Mouse (Mus musculus) thymus, postnatal 36 days (tissue): ENCODE results near the gene Stox2.

Source experiments
- DNase-seq, 2 experiments: peaks; one replicate each; pipeline ENCODE4 v3.0.0; 2022; ENCODE audit warnings: mixed read lengths in 2 of 2

Gene Stox2

GRCm38 (mm10) chr8:47240871-47241270 lies 205.3 kb downstream of the Stox2 start:
- no peak for DNase-seq

DNA sequence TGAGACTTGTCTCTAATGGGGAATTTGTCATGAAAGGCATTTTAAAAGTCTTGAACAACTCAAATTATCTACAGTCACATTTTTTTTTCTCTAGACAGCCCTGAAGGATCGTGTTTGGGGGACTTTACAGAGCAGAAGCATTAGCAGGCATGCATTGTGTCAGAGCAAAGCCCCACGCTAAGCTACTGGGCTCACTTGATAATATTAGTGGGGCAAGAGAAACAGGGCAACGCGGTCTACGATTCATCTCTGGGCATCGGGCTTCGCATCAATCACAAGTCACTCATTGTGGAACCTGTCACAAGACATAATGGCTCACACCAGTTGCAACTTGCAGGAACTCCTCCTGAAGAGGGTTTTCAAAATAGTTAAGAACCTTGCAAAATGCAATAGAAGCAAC lies 205.9 kb downstream of the Stox2 start:
- DNase-seq = no peak

DNA sequence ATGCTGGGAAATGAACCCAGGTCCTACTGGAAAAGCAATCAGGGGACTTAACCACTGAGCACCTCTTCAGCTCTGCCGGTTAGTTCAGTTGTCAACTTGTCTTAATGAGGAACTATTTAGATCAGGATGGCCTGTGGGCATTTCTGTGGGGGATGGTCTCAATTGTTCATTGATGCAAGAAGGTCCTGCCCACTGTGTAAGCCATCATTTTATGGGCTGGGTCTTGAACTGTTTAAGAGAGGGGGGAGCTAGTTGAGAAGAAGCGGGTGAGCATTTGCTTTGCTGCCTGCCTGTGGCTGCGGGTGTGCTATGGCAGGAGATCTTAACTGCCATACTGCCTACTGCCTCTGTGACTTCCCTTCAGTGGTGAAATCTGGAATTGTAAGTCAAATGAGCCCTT lies 214.1 kb downstream of the Stox2 start:
- no peak for DNase-seq

GRCm38 (mm10) chr8:47230057-47230456 lies 216.1 kb downstream of the Stox2 start:
- DNase-seq = no peak

- DNase-seq = no peak
These were observed 224.3 kb downstream of the Stox2 start for GRCm38 (mm10) chr8:47221851-47222250.

- DNase-seq = no peak
These were observed 225.0 kb downstream of the Stox2 start for GRCm38 (mm10) chr8:47221191-47221590.

DNA sequence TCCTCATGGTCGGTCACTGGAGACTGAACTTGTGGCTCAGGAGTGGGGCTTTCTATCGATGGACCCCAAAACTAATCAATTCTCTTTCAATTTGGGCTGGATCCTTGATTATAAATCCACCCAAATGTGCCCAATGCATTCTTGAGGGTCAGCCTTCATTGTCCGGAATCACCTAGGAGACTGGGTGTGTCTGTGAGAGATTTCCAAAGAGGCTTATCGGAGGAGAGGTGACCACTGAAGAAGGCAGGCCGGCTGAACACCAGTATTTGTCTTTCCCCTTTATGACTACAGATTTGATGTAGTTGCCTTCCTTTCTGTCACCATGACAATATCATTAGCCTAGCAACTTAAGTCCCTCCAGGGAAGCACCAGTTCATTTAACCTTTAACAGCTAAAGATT lies 225.8 kb downstream of the Stox2 start:
- DNase-seq = no peak

GRCm38 (mm10) chr8:47218536-47218935 lies 227.6 kb downstream of the Stox2 start:
- DNase-seq = no peak

GRCm38 (mm10) chr8:47218021-47218420 lies 228.1 kb downstream of the Stox2 start:
- DNase-seq = no peak

GRCm38 (mm10) chr8:47212124-47212523 lies 234.0 kb downstream of the Stox2 start:
- DNase-seq = no peak

DNA sequence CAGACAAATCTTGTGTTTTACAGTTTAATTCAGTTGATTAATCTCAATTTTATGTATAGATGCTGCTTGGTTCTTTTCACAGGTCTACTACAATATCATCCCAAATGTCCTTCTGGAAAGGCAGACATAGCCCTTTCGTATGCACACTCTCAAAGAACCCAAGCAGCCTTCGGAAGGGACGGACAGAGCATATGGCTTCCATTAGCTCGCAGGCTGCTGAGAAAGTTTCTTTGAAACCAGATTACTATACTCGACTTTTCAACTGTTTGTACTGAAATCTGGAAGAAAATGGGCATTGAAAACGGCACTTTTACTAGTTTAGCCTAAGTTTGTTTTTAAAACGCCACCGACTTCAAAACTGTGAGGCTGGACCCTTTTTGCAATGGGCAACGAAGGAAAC lies 234.9 kb downstream of the Stox2 start:
- no peak for DNase-seq

DNA sequence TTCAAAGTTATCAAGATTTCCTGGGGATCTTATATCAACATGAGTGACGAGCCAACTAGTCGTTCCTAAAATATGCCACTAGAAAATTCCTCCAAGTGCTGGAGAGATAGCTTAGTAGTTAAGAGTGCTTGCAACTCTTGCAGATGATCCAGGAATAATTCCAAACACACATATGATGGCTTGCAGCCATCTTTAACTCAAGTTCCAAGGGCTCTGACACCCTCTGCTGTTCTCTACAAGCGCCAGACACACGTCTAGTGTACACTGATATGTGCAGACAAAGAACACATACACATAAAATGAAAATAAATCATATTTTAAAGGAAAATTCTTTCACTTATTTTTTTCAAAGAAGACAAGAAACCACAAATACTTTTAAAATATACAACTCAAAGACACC lies 237.9 kb downstream of the Stox2 start:
- DNase-seq = no peak

DNA sequence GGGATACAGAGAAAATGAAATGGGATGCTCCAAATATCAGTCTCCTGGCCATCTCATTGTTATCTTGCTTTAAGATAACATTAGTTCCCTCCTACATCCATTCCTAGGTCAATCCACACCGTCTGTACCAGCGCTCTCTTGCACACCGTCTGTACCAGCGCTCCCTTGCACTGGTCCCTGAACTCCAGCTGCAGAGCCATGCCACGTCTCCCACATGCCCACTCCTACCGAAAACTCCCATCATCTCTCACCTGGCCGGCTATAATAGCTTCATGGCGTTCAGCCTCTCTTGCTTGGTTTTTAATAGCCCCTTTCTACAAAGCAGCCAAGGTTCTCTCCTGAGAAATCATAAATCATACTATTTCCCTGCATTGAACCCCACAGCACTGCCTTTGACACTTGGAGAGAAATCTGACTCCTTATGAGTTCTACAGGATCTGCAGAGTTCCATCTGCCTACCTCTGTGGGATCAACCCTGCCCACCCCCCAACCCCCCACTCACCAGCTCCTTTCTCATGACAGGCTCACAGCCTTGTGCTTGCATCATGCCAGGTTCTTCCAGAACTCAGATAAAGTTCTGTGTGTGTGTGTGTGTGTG lies 239.4 kb downstream of the Stox2 start:
- no peak for DNase-seq

DNA sequence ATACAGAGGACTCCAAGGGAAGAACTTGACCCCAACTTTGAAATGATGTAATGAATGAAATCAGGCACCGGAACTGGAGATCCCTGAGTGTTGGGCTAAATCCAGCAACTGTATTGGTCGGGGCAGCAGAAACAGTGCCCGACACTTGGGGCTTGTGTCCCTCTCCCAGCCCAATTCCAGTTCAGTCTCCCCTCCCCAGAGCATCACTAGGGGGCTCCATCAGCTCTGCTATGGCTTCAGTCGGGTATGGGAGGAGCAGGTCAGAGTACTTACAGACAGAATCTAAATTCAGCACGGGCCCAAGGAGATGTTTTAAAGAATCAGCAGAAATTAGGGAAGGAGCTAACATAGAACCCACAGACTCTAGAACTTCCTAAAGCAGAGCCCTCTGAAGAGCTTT lies 240.7 kb downstream of the Stox2 start:
- no peak for DNase-seq

DNA sequence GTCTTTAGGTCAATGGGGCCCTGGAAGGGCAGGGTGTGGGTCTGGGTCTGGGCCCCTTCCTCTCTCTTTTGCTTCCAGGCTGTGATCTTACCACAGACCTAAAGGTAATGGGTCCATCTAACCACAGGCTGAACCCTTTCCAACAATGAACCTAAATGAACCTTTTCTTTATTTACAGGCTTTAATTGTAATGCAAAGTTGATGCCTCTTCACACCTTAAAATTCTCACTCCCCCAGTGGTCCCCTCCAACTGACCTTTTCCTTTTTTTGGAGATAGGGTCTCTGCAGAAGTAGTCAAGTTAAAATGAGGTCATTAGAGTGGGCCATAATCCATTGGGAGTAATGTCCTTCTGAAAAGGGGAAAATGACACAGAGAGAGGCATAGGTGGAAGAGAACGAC lies 249.8 kb downstream of the Stox2 start:
- no peak for DNase-seq

DNA sequence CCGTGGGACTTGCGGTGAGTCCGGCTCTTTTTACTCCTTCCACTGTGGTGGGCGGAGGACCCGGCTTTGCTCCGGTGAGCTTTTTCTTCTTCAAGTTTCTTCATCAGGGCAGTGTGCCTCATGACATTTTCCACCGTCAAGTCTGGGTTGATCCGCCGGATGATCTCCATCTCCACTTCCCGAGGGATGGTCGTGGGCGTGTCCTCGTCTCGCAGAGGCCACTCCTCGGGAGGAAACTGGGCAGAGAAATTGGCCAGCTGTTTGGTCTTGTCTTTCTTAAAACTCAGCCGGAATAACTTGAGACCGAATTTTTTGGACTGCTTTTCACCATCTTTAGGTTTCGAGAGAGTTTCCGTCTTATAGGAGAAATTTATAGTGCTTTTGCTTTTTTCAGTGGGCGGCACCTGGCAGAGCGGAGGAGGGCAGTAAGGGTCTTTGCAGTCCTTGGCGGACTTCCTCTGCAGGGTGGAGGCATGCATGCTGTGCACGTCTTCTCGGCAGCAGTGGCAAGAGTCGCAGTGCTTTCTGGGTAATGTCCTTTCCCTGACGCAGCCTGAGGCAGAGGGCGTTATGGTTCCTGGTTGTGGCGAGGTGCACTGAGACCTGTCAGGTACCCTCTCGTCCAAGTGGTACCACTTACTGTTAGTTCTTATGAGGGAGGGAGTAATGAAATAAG lies 252.7 kb downstream of the Stox2 start:
- no peak for DNase-seq

DNA sequence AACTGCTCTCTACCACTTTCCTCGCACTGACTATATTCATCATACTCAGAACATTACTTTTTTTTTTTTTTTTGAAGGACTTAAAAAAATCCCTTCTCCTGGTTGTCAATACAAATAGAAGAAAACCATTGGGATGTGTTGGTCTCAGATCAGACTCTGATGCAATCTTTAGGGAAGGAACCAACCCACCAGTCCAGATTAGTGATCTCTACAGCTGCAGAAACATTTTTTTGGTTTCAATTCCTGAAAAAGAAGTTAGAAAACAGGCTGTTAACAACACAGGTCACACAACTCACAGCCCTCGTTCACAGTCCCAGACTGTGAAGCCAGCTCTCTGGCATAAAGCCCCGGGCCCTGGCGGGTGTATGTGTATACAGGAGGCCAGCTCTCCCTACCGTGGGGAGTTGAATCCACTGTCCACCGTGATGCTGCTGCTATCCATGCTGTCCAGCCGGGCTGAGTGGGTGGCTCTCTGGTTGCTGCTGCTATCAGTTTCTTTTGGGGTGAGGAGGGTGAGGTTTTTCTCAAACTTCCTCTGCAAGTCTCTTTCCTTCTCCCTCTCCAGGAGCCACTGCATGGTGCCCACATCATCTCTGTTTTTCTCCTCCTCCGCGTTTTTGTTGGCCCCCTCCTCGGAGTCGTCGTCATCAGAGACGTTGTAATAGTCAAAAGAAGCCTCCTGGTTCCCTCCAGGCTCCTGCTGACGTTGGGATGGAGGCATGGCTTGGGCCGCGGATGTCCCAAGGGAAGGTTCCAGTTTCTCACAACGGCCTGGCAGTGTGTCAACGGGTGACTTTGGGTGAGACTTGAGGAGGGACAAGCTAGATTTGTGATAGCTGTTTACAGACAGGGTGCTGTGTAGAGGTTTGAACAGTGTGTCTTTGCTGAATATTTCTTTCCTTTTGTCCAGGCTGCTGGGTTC lies 254.5 kb downstream of the Stox2 start:
- DNase-seq = no peak

GRCm38 (mm10) chr8:47185396-47185795 lies 260.8 kb downstream of the Stox2 start:
- no peak for DNase-seq

GRCm38 (mm10) chr8:47182771-47183558 lies 263.2 kb downstream of the Stox2 start:
- no peak for DNase-seq

DNA sequence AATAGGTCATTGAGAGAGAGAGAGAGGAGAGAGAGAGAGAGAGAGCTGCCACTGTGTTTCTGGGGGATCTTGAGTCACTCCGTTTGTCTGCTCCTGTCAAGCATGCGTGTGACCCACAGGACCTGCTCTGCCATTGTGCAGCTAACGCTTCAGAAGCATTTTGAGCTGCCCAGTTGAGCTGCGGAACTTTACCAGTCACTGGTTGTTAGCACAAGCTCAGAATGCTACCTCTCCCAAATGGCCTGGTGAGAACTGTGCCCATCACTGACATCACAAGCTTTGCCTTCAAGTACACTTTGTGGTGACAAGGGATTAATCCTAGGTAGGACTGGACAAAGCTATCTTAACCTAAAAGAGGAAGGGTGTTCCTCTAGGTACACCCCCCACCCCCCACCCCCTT lies 263.9 kb downstream of the Stox2 start:
- DNase-seq = no peak

DNA sequence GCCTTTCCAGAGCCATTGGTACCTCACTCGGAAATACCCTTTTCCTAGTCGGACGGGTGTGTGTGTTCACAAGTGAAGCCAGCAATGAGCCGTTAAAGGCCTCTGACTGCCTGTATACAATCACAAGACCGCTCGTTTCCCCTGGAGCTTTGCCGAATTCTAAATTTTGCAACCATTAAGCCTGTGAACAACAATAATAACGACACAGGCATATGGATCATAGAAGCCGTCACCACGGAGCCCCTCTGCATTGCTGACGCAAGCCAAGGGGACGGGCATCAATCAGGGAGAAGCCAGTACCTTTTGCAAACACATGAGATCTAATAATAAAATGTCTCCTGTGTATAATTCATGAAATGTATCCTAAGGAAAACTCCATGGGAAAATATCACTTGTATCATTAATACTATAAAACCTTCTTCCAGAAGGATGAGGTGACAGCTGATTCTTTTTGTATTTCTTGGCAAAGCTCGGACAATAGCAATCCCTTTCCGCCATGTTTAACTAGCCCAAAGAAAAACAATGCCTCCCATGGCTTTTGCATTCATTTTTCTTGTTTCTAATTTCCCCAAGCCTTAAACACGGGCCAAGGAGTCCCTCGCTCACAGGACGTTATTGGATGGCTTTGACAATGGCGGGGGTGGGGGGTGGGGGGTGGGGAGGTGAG lies 265.0 kb downstream of the Stox2 start:
- DNase-seq = no peak

DNA sequence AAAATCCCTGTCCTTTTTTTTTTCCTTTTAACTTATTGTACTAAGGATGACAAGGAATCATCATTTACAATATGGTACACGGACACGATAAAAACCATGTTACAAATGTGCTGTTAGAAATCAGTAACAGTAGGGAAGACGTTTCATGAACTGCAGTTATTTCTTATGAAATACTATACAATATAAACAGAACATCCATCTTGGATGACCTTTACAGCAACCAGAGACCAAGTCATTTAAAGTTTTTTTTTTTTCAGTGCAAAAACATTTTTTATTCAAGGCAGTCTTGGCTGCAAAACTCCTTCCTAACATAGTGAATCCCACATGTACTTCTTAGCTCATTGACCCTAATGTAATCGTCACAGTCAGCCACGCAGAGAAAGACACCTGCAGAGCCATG lies 266.0 kb downstream of the Stox2 start:
- DNase-seq = no peak

- no peak for DNase-seq
These were observed 267.4 kb downstream of the Stox2 start for GRCm38 (mm10) chr8:47178785-47179184.
